Mouse (Mus musculus) frontal cortex, postnatal 14 days (tissue): Measurements from ENCODE around the gene Spg21.

Experiments used
- DNase-seq, 2 experiments: peaks; one replicate each; pipeline ENCODE4 v3.0.0; 2022; ENCODE audit warnings: low spot score in 2 of 2

Spg21 gene

DNA sequence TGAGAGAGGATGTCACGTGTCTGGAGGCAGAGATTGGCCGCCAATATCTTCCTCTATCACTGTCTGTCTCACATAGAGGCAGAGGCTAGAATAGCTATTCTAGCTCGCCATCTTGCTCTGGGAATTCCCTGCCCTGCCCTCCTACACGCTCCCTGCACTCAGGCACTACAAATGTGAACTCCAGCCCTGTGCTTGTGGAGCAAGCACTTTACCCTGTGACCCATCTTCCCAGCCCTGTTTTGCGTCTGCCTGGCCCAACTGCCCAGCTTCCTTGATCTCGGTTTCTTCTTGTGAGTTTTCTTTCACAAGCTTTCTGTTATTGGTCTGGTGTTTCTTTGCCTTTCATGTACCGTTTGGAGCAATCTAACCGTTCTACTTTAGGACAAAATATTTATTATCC lies 18.4 kb downstream of the Spg21 start:
- no peak for DNase-seq

DNA sequence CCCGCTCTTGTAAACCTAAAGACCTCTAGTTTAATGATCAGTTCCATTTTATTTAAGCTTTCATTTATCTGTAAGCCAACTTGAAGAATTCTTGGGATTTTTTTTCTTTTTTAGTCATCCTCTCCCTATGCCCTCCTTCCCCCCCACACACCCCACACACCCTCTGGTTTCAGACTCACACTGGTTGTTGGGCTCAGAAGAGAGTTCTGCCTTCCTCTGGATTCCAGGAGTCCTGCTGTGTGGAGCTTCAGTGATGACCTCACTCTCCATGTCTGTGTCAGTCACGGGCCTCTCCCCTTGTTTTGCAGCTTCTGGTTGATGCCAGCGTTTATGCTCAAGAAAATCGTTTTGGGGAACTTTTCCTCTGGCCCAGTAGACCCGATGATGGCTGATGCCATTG lies 19.3 kb downstream of the Spg21 start:
- no peak for DNase-seq

- no peak for DNase-seq
These were observed 30.7 kb downstream of the Spg21 start for GRCm38 (mm10) chr9:65491476-65491875.

DNA sequence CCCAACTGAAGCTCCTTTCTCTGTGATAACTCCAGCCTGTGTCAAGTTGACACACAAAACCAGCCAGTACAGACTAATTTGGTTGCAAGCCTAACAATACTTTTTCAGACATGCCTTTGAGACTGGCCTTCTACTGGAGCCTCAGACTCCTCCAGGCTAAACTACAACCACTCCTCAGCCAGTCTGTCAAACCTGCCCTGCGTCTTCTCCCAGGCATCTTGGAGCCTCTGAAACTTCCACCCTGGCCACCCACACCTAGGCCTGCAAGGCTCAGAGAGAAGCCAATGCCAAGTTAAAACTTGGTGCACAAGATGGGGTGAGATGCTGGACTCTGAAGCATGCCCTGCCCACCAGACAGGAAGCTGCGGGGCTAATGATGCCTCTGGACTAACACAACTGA lies 31.6 kb downstream of the Spg21 start:
- DNase-seq, result no peak

DNA sequence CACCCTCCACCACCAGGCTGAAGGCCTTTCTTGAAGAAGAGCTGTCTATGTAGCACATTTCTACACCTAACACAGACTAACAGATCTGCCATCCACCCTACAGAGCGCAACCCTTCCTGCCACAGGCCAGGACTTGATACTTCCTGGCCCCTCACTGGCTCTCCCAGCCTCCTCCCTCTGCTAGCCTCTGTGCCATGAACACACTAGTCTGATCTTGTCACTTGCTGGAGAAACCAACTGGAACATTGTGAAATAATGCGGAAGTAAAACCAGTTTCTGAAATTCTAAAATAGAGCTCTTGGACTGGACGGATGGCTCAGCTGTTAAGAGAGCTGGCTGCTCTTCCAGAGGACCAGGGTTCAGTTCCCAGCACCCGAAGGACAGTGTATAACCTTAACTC lies 32.1 kb downstream of the Spg21 start:
- no peak for DNase-seq

- DNase-seq, result no peak
These were observed 41.4 kb downstream of the Spg21 start for GRCm38 (mm10) chr9:65502146-65502545.

- no peak for DNase-seq
These were observed 42.2 kb downstream of the Spg21 start for GRCm38 (mm10) chr9:65502721-65503505.

DNA sequence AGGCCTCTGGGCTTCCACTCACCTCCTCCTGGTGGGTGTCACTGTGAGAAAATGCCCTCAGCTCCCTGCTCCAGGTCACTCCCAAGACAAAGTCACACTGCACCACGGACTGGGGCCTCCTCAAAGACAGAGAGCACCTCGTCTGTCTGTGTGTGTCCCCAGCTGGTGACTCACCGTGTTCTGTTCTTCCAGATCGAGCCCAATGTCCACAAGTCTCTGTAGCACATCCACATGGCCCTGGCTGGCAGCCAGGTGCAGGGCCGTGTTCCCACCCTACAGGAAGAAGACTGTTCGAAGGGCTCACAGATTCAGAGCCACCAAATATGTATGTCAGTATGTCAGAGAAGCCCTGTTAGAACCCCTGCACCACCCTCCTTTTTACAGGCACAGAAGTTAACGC lies 47.7 kb downstream of the Spg21 start:
- no peak for DNase-seq

GRCm38 (mm10) chr9:65512520-65512919 lies 51.8 kb downstream of the Spg21 start:
- no peak for DNase-seq

GRCm38 (mm10) chr9:65514431-65514830 lies 53.7 kb downstream of the Spg21 start:
- no peak for DNase-seq

- DNase-seq, result no peak
These were observed 54.1 kb downstream of the Spg21 start for GRCm38 (mm10) chr9:65514851-65515261.

DNA sequence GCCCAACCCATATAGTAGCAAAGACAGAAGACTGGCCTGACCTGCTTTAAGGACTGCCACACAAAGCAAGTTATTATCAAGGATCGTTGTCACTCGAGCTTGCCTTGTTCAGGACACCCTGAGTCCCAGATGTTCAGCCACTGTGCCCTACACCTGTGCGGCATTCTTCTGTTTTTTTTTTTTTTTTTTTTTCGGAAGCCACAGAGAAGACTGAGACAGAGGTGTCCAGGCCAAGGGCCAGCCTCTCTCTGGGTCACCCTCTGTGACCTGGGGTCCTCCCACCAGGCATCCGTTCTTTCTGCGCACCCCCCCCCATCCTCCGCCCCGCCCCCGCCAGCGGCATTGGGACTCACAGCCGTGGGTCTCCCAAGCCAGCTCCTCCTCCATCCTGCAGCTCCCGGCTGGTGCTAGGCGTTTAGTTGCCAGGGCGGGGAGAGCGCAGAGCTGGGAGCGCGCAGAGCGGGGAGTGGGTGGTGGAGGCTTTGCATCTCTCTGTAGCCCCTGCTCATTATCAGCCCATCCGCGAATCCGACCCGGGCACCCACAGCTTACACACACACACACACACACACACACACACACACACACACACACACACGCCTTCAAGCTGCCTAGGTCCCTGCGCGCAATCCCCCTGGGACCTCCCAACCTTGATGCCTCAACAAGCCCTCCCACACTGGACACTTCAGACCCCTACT lies 59.2 kb downstream of the Spg21 start, which contains the start of gene Ankdd1a:
Ankdd1a (minus strand) TSS at position 387 of the 698 bp plus-strand sequence.
- DNase-seq, result peak; percentile 45

DNA sequence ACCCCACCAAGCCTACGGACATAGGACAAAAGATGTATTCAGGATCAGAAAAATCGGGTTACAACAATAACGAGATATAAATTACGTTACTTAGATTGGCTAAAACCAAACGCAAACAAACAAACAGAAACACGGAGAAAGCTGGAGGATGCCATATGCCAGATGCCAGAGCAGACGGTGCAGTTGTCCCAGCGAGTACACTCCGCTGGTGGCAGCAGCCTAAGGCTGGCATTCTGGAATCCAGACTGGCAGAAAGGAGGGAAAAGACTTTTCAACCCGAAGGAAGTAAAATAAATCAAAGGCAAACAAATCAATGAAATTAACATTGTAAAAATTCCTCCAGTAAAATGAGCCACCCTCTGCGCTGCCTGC lies 59.7 kb downstream of the Spg21 start:
- peak in 1 of 2 experiments; percentile 14 for DNase-seq

GRCm38 (mm10) chr9:65523611-65524364 lies 63.0 kb downstream of the Spg21 start:
- DNase-seq, result peak; percentile 64 to 73

GRCm38 (mm10) chr9:65525445-65526195 lies 64.9 kb downstream of the Spg21 start:
- no peak for DNase-seq

DNA sequence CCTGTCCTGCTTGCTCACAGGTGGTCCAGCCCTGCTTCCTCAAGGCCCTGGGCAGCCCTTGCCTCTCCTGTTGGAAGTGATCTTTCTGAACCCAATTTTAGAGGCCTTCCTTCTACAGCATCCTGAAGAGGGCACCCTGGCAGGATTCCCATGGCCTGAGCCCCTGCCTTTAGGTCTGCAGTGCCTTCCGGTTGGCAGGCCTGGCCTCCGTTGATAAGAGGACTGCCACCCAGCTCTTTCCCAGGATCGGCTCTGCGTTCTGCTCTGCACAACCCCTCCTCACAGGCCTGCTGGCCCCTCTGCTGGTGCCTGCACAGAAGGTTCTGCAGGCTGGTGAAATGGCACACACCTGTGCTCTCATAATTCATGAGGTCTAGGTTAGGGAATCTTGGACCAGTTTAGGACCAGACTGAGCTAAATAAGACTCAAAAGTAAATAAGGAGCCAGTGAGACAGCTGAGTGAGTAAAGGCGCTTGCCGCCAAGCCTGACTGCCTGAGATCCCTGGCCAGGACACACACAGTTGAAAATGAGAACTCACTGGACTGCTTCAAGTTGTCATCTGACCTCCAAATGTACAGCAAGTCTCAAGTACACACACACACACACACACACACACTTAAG lies 67.8 kb downstream of the Spg21 start:
- DNase-seq, result no peak

DNA sequence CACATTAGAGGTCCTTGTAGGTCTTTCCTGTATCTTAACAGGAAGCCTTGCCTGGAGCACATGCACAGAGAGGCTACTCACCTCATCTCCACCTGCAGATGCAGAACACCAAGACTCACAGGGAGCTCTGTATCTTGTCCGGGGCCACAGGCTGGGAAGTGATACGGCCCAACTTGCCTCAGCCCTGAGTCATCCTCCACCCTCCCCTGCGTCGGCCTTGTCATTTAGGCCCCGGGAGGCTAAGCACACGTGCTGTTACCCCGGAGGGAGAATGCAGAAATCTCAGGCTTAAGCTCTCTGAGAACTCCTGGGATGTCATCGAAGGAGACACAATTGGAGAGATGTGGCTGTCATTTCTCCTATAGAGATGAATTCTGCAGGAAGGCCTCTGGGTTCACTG lies 68.9 kb downstream of the Spg21 start:
- DNase-seq, result no peak

DNA sequence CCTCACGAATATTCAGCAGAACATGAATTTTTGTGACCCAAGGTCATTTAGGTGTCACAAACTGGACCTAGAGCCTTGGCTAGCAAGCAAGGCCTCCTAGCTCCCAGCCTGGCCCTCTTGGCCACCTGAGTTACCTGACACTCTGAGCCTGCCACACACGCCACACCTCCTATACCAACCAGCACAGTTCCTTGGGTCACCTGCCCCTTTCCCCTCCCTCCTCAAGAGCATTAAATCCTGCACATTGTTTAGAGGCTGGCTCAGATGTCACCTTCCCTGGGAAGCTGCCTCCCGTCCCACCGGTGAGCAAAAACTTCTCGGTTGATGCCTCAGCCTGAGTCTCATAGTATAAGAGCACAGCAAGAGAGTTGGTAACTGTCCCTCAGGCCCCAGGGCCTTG lies 70.5 kb downstream of the Spg21 start:
- no peak for DNase-seq

DNA sequence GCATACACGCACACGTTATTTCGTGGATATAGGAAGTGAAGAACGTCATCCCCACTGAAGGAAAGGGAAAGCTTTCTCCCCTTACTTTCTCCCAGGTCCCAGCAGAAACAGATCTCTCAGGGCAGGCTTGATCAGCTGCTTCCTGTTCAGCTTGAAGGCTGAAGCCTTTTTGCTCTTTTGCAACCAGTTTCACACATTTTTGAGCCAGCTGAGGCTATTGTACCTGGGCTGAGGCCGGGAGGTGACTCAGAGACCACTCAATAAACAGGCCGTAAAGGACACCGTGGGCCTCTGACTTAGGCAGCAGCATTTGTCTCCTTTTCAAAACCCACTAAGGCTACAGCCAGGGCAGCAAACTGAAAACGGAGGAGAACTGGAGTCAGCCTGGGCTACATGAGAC lies 72.2 kb downstream of the Spg21 start:
- DNase-seq, result no peak

DNA sequence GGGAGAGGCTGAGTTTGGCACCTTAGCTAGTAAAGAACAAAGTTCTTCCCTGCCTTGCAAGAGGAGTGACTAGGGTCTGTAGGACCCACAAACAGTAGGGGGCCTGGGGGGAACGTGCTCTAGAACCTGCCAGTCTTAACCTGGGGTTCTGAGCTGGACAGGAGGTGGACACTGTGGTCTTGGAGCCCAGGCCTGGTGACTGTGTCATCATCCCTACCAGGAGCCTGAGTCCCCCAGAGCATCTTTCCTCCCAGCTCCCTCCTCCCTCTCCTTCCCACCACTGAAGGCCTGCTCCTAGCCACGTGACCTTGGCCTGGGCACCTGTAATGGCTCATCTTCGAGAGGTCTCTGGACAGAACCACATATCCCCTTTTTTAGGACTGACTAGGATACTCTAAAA lies 73.4 kb downstream of the Spg21 start:
- DNase-seq, result no peak

DNA sequence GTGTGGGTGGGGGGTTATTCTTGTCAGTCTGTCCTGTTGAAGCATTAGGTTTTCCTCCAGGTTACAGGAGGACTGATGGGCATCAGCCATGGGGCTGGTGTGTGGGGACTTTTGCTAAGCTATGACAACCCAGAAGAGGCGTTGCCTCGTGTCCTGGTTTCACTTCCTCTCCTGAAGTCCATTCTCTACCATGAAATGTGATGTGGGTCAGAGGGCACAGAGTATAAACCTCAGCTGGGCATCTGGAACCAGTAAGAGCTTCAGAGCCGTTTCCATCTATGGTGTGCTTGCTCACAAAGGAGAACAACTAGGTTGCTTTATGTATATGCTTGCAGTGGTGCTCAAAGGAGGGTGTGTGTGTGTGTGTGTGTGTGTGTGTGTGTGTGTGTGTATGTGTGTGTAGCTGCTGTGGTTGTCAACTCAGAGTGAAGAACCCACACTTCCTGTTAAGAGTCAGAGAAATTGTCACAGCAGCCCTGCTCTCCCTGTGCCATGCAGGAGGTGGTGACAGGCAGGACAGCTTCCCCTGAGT lies 74.5 kb downstream of the Spg21 start:
- DNase-seq, result no peak
